Mouse (Mus musculus) NIH3T3 (cell line): ENCODE data around the gene Pax2.

ENCODE experiments used
- DNase-seq: peaks from one replicate; pipeline ENCODE4 v3.0.0-alpha.2; 2012; ENCODE audit warnings: low read depth

Pax2 gene

DNA sequence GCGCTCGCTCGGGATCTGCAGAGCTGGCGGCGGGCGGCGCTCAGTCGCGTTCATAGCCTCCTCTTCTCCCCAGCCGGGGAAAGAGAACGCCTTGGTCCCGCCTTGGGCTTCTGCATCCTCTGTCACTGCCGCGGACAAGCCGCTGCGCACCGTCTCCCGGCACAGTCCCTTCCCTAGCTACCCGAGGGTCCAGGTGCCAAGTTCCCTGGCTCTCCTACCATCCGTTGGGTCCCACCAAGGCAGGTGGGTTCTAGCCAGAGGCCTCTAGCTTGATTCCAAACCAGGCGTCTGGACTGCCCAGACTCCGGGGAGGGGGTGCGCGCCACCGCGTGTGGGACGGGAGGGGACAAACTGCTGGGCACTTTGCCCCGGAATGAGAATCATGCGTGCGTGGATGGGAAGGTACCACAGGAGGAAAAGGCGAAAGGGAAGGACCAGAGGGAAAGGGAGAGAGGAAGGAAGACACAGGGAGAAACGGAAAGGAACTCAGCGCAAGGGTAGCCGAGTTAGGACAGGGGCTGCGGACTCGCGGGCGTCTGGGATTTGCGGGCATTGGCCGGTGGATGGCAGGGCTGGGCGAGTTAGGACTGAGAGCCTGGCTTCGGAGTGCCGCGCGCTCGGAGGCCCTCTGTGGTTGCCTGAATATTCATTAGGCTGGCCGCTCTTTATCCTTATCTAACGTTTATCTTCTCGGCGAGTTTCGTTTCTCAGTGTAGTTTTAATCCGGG lies at the start of gene Pax2:
Pax2 (plus strand) TSS at position 353 of the 728 bp plus-strand sequence.
- peak; percentile 30 for DNase-seq

- DNase-seq, result peak; percentile 76
Measured at GRCm38 (mm10) chr19:44708885-44709284, 47.0 kb upstream of the Pax2 start.

DNA sequence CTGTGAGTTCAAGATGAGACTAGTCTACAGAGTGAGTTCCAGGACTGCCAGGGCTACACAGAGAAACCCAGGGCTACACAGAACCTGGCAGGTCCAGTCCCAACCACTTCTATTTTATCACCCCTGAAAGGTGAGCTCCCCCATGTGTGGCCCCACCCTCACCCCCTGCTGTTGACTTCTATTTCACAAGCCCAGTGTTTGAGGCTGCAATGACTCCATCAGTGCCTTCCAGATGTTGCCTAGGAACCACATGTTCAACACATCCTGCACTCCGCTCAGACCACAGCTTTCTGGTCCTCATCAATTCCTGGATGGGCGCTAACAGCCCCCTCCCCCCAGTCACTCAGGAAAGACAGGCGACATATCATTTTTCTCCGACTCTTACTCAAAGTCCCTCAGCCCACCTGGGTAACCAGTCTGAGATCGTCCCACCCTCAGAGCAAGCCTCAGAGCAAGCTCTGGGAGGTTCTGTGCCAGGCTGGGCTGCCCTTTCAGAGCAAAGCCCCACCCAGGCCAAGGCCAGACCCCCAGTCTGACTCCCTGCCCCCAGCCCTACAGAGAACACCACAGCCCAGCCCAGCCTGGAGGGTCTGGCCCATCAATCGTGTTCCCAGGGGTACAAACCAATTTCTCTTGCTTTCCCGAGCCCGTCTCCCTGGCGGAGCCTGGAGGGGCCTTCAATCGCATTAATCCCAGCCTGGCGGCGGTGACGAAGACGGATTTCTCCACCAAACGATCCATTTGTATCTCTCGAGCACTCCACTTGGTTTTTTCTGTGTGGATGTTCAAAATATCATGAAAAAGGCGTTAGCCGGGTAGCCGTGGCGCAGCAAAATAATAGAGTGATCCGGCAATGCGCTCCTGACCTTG lies 38.9 kb upstream of the Pax2 start:
- no peak for DNase-seq

DNA sequence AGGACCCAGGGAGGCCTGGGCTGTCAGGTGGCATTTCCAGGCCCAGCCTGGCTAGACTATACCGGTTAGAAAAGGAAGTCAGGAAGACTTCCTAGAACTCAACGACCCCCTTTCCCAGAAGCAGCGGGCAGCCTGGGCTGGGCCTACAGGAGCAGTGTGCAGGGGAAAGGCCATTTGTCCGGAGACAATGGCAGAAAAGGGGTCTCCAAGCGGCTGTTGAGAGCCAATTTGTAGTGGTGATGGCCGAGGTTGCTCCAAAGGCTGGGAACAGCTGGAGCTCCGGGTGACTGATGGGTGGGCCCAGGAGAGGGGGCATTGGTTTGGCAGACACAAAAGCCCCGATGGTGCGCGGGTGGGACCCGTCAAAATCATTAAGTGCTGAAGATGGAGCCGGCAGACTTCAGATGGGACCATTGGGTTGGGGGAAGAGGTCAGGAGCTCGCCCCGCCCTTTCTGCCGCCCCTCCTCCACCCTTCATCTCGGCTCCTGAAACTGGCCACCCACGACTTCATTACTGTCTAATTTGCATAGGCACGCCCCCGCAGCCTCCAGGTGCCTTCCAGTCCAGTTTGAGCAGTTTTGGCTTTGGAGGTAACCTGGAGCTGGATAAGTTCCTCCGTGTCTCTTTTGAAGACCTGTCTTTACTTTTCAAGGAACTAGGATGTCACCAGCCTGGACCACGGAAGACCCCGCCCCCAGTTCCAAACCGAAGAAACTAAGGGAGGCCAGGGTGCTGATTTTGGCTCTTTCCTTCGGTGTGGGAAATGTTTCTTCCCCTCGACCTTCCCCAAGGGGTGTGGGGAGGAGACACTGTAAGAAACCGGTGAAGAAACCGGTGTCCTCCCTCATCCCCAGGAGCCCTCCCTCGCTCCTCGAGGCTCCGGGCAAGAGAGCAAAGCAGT lies 36.3 kb upstream of the Pax2 start:
- DNase-seq, result no peak

GRCm38 (mm10) chr19:44720194-44720521 lies 35.7 kb upstream of the Pax2 start:
- DNase-seq, result no peak

- no peak for DNase-seq
Measured at GRCm38 (mm10) chr19:44723611-44724440, 32.0 kb upstream of the Pax2 start.

DNA sequence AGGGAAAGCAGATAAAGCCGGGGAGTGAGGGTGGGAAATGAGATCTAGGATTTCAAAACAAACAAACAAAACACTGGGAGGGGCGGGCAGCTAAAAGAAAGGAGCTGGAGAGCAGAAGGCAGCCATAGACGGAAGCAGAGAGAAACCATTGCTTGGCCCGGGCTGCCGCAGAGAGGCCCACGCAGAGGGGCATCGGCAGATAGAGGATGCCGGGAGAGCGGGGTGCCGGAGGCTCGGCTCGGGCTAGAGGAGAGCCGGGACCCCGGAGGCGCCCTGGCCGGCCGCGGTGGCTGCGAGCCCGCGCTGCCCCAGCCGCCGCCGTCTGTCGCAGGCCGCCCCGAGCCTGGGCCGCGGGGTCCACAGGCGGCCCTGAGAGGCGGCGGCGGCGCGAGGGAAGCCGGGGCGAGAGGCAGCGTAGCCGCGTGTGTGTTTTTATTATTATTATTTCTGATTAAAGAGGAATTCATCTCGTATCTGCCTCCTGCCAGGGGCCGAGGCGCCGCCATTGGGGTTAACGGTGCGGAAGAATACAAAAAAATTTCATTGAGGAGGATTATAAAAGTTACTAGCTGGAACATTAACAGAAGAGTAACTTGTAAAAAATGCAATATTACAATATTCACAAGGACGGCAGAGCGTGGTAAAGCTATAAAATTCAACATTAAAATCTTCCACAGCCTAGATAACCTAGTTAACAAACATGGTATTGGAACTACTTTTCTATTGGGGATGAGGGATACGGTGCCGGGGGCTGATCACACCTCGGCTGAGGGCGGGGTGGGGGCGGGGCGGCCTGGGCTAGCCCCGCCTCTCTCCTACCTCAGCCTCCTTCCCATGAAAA lies 29.7 kb upstream of the Pax2 start:
- peak; percentile 65 for DNase-seq

DNA sequence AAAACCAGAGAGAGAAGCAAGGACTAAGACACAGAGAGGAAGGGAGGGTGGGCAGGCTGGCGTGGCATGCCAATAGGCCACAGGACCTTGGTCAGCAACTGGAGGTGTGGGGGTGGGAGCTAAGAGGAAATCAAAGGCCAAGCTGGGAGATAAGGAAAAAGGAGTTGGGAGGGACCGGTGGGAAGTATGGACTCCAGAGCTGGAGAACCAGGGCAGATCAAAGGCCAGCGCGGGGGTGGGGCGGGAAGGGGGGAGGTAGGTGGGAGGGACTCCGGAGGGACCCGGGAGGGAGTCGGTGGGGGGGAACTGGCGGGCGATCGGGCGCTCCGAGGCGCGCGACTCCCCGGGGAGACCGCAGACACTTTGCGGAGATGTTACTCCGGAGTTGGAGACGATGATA lies 21.7 kb upstream of the Pax2 start:
- no peak for DNase-seq

GRCm38 (mm10) chr19:44734682-44735081 lies 21.2 kb upstream of the Pax2 start:
- DNase-seq, result no peak

DNA sequence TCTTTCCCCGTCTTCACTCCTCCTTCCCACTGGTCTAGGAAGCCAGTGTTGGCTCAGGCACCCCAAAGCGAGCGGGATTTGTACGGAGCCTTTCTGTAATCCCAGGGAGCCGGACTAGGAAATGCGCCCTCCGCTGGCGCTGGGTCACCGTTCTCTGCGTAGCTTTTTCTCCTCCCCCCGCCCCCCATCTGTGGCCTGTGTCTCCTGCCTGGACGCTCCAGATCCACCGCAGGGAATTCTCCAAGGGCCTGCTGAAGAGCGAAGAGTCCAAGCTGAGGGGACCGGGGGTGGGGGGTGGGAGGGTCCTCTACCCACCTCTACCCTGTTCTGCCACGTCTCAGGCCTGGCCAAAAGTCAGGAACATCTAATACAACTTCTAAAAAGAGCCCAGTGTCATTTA lies 15.5 kb upstream of the Pax2 start:
- no peak for DNase-seq

DNA sequence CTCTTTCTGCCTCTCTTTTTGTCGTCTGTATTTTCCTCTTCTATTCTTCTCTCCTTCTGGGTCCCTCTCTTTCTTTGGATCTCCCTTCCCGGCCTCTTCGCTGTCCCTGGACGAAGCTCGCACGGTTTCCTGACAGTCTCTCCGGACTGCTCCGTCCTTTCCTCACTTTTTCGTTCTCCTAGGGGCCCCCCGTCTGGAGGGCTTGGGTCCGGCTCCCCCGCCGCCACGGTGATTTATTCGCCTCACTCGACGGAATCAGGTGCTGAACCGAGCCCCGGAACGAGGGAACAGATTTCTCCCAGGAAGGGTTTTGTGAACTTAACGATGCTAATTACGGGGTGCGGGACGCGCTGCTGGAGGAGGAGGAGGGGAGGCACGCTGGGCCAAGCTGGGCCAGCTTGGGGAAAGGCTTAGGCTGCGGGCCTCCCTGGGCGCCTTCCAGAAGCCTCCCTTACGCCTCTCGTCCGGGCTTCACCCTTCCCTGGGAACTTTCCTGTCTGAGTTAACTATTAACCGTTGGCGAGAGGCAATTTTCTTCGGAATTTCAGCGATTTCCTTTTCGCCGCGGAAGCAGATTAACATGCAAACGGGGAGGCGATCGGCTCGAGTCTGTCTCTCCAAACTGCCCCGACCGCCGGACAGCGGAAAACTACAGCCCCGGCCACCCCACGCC lies 14.6 kb upstream of the Pax2 start:
- no peak for DNase-seq

DNA sequence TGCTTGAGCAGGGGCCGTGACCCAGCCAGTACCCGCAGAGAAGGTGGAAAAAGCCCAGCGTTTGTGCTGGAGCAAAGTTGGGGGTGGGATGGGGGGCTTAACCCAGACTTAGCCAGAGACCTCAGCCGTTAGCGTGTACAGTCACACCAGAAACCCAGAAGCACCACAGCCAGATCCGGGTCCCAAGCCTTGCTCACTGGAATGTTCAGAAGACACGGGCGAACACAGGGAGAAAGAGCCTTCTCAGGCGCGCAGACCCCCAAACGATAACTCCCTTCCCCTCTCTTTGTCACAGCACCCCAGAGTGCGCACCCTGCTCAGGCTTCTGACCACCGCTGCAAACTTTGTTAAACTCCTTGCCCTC lies 14.1 kb upstream of the Pax2 start:
- DNase-seq, result no peak

DNA sequence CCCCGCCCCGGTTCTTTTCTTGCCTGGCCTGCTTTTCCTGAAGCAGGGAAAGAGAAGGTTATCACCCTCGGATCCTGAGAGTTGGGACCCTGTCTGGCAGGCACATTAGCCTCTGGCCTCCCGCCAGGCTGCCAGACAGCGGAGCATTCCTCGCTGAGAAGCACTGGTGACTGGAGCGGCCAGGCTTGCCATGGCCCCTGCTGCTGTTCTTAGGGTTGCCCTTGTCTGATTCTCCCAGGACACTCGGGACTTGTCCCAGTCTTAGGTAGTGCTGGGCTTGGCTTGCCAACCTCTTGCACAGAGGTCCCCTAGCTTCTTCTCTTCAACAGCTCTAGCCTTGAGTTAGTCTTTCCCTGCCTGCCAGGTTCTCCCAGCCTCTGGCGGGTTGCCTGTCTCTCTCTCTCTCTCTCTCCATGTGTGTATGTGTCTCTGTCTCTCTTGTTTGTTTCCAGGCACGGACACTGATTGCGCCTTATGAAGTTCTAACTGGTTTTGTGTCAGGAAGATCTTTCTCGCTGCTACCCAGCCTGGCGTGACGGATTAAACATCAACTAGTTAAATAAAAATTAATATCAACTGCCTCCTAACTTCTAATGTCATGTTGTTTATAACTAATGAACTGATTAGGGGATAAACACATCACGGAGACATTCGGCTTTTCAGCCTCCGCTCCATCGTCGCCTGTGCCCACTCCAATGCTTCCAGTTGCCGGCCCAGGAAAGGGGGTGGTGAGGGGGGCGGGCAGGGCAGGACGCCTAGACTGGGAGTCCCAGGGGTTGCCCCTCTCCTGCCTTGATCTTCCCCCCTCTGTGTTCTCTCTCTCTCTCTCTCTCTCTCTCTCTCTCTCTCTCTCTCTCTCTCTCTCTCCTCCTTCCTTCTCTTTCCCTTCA lies 13.5 kb upstream of the Pax2 start:
- DNase-seq, result no peak

DNA sequence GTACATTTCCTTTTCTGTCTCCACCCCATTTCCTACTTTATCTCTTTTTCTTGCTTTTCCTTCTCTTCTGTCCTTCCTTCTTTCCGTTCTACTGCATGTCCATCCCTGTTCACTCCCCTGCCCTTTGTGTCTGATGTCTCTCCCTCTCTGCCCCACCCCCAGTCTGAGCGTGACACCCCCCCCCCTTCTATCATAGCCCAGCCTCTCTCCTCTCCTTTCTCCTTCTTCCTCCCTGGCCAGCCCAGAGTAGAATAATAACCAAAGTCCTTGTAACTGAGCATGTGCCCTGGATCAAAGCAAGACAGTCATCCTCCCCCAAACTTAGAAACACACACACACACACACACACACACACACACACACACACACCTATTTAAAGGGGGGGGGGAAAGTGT lies 12.8 kb upstream of the Pax2 start:
- no peak for DNase-seq

- no peak for DNase-seq
Measured at GRCm38 (mm10) chr19:44743961-44744520, 11.8 kb upstream of the Pax2 start.

DNA sequence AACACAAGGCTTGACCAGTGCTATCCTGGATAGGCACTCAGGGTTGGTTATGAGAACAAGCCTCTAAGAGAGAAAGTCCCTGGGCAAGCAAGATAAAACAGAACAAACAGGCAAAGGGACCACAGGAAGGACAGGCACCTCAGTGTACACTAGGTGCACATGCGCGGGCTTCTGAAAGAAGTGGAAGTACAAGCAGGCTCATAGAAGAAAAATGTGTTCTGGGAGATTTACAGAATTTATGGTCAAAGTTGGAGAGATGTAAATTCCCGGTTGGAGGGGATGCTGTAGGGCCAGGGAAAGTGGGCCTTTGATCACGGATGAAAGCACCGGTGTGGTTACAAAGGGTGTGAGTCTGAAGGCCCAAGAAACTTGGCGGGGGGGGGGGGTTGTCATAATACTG lies 10.1 kb upstream of the Pax2 start:
- DNase-seq, result no peak

- DNase-seq, result no peak
Measured at GRCm38 (mm10) chr19:44746541-44747024, 9.3 kb upstream of the Pax2 start.

DNA sequence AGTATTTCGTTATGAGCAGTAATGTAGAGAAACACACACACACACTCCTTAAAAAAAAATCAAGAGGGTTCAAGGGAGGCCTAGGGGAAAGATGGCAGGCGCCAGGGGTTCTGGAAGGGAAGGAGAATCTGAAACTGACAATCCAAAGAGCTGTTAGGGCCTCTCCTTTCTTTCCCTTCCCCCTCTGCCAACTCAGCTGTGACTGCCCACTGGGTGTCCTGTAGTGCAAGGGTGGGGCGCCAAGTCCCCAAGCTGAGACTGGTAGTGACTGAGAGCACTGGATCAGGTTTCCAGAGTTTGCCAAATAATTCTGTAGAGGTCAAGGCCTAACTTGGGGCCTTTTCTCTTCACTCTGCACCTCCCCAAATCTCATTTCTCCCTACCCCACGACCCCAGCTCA lies 8.4 kb upstream of the Pax2 start:
- no peak for DNase-seq

- DNase-seq, result no peak
Measured at GRCm38 (mm10) chr19:44748271-44748670, 7.6 kb upstream of the Pax2 start.
